Mouse (Mus musculus): ENCODE data around the gene Arnt2.
A peak's percentile ranks its signal among the peaks of the same experiment; 100 is the strongest.

Arnt2 gene

GRCm38 (mm10) chr7:84396581-84396980 lies 13.4 kb downstream of the Arnt2 start:
- no peak for DNase-seq

DNA sequence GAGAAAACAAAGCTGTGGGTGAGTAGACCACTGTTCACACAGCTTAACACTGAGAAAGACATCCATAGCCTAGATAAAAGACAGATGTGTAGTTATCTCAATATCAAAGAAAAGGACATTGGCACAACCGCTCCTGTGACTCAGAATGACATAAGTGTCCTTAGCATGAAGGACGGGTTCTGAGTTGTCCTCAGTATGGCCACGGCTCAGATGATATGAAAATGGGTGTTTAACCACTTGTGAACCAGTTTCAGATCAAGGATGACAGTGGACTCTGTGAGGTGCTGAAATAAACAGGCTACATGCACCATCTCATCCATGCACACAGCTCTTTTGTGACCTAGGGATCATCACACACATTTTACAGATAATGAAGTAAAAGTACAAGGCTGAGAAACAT lies 22.1 kb downstream of the Arnt2 start:
- no peak for DNase-seq

GRCm38 (mm10) chr7:84386472-84386871 lies 23.5 kb downstream of the Arnt2 start:
- DNase-seq, result no peak

DNA sequence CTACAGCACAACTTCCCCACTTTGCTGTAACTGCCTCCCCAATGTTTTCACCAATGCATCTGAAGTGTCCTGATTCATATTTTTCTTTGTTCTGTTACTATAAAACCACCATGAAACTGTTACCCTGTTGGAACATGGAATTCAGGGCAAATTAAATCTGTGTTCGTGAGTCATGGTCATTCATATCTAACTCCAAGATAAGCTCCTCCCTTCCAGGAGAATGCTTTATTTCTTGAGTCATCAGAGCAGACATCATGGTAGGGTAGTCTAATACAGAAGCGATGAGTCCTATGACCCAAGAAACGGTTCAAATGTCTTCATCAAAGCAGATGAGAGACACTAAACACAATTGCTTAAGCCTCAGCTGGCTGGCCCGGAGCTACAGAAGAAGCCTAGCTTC lies 25.2 kb downstream of the Arnt2 start:
- DNase-seq, result no peak

DNA sequence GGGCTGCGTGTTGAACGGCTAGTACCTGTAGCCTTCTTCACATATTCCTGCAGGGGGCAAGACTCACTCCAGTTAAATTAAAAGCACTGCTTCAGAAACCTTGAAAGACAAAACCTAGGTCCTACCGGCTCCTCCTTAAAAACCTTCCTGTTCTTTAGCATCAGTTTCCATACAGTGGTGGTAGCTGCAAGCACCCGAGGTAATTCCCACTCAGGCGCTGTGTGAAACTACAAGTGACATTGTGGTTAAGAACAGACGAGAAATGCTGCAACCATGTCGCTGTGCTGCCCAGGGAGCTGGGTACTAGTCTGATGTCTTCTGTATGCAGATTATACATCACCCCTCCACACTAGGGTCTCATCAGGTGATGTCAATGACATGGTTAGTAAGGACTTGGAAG lies 25.9 kb downstream of the Arnt2 start:
- no peak for DNase-seq

DNA sequence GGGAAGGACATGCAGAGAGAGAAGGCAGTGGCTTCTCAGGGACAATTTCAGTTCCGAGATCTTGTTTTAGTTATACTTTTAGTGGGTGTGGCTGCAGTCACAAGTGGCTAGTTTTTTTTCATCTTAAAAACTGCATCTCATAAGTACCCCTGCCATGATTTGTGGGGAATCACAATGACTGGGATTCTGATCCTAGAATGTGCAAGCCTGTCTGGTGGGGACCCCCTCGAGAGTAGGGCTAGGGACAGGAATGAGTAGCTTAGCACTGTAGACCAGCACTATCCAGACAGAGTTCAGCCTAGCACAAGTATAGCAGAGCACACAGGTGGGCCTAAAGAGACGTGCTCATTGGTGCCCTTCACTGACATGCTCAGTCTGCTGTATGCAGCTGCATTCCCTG lies 27.6 kb downstream of the Arnt2 start:
- DNase-seq, result no peak

DNA sequence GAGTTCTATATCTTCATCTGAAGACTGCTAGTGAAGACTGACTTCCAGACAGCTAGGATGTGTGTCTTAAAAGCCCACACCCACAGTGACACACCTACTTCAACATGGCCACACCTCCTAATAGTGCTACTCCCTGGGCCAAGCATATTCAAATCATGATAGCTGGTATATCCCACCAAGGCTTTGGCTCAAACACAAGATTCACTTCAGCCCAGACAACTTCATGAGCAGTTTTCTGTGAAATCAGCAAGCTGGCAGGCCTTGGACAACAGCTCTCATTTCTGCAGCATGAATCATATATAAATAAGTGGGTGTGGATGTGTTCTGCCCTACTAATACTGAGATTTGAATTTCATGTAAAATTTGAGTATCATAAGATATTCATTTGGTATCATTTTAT lies 29.2 kb downstream of the Arnt2 start:
- no peak for DNase-seq

- DNase-seq, result no peak
Measured at GRCm38 (mm10) chr7:84377330-84377729, 32.6 kb downstream of the Arnt2 start.

GRCm38 (mm10) chr7:84373691-84374090 lies 36.3 kb downstream of the Arnt2 start:
- DNase-seq, result no peak

GRCm38 (mm10) chr7:84372871-84373270 lies 37.1 kb downstream of the Arnt2 start:
- no peak for DNase-seq

DNA sequence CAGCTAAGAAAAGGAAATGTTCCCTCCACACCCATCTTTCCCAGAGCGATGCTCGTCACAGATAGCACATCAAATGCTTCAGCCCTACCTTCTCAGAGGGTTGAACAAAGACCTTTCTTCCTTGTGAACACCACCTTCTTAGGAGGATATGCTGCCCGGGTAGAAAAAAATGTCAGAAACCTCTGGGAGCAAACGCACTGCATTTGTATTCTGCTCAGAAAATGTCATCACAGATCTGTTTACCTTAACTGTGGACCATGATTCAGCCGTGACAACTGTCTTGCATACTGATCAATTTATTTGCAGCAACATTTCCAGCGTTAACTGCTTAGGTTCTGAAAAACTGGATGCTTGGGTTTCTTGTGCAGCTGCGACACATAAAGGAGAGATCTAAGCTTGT lies 37.7 kb downstream of the Arnt2 start:
- no peak for DNase-seq

DNA sequence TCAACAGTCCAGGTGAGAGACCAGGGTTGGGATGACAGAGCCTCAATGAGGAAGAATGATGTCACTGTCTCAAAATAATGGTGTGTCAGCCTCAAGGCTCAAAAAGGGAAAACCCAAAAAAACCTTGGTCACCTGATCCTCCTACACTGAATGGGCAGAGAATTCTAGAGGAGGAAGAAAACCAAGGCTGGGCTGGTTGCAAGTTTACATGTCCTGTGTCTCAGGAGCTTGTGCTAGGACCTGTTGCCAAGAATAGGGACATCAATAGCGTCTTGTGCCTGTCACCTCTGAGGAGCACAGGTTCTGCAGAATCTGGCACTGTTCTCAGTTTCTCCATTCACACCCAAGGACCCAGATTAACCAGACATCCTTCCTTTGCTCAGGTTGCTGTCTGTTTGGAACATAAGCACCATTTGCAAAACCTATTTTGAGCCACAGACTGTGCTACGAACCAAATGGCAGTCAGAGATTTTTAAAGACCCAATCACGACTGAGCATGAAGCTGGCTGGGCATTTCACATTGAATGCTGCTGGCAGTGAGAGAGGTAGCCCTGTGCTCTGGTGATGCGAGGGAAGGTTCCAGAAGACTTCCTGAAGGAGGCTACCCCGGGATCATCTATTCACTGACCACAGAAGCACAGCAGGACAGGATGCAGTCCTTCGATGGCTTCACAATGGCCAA lies 38.9 kb downstream of the Arnt2 start:
- DNase-seq, result peak; percentile 68

GRCm38 (mm10) chr7:84366251-84366650 lies 43.7 kb downstream of the Arnt2 start:
- no peak for DNase-seq

- no peak for DNase-seq
Measured at GRCm38 (mm10) chr7:84362711-84363110, 47.3 kb downstream of the Arnt2 start.

DNA sequence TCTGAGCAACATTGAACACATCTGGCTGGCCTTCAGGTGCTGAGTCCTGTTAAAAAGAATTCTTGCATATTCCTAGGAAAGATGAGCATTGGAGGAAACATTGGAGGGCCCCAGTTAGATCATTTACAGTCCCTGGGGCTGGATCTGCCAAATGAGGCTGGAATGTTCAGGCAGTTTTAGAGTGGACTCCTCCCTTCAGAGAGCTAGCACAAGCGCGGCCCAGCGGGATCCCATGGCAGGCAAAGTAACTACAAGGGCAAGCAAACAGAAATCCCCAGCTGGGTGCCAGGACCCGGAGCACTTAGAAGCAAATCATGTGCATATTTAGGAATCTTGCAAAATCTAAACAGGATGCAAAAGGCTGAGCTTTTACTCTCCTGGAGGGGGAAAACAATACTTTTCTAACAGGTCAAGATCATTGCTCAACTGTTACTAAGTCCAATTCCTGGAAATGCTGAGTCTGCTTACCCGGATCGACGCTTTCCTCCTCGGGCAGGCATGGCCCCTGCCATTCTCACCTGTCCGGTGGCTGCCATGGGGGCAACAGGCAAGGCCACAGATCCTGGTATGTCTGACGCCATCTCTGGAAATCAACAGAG lies 48.8 kb downstream of the Arnt2 start:
- DNase-seq, result no peak

DNA sequence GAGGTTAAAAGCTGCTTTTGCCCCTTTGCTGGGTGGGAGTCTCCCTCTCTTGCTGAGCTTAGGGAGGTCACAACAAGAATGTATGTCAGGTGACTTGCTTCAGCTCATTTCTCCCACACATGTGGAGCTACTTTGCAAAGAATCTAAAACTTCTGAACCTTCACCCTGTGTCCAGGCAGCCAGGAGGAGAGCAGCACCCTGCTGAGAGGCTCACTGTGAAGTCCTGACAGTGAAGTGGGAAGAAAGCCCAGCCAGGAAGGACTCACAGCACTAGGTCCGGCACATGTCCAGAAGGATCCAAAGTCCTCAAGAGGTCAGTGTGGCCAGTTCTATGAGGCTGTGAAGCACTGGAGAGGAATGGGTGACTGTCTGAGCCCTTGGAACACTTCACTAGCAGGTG lies 51.5 kb downstream of the Arnt2 start:
- DNase-seq, result no peak

- DNase-seq, result peak; percentile 63
Measured at GRCm38 (mm10) chr7:84355619-84356570, 54.1 kb downstream of the Arnt2 start.

DNA sequence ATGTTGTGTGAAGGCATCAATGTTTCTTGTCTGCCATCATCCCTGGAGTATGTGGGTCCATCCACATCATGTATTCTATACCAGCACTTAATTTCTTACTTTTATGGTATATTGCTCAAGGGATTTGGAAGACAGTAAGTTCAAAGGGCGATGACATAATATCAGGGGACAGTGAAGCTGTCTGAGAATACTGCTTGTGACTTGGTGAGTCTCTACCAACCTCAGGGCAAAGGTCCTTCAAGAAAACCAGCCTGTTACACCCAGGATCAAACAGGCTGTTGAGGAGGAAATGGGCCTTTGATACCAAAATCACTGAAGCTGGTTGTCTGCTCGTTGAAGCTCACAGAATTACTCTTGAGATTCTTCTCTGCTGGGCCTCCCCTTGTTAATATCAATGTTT lies 55.1 kb downstream of the Arnt2 start:
- DNase-seq, result no peak

DNA sequence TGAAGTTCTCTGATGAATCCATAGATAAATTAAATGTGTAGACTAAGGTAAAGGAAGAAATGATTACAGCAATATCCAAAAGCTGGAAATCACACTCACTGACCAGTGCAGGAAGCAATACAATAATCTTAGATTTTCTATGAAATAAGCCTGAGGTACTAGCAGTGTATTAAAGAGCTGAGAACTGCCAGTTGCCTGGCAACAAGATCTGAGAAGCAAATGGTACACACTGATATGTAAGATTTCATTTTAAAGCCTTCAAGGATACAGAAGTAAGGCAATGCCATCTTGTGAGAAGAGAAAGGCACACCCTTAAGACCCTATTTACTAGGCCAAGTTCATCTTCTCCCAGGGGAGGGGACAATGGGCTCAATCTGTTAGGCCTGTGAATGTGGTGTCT lies 59.4 kb downstream of the Arnt2 start:
- no peak for DNase-seq

DNA sequence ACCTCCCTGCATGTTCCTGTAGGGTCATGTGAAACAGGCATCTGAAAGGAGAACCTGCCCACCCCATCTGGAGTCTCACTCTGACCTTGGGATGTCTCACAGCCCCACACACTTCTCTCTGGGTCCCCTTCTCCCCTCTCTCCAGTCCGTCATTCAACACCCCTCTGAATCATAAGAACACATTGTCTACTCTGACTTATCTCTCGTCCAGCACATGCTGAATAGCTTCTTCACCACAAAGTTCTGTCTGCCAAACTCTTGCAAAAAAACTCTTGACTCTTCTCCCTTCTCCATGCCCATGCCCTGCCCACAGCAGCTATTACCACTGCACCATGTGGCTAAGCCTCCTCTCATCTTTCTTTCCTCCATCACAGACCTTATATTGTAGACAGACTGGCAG lies 60.0 kb downstream of the Arnt2 start:
- DNase-seq, result no peak

GRCm38 (mm10) chr7:84348145-84348911 lies 61.6 kb downstream of the Arnt2 start:
- no peak for DNase-seq

DNA sequence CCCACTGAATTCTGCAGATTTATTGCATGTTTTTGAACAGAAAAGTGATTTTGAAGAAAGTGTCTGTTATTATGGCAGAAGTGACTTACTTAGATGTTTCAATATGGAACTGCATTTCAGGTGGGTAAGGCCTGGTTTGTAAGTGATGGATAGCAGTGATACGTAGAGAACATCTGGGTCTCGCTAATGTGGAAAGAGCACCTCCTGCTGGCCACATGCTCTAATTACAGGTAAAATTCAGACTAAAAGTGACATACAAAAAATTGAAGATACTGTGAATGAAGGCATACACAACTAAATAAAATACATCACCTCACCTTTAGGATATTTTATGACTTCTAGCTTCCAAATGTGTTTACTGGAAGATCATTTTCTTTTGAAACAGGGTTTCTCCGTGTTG lies 66.8 kb downstream of the Arnt2 start:
- no peak for DNase-seq

DNA sequence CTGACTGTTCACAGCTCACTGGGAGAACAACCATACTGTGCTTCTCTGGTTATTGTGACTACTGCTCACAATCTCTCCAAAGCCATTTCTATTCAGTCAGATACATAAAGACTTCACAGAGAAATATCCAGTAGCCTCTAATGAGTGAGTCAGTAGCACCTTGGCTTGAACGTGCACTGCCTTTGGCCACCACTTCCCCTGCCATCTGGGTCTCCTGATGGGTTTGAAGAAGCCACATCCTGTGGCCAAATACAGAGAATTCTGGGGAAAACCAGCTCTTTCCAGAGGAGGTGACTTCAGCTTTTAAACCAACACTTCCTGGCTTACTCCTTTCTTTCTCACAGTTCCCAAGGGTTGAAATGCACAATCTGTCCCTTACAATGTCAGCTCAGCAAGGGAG lies 69.0 kb downstream of the Arnt2 start:
- no peak for DNase-seq
